Mouse (Mus musculus) gastrocnemius, postnatal 10 days (tissue): Measurements from ENCODE around the gene Shisa2. TPM values are rescaled to one million over a fixed set of nuclear protein-coding genes. Genes with fewer than 3 reads are reported as not detected.
"Not testable (repeated sequence)": the region's sequence is repeated elsewhere in the genome, so short reads cannot be mapped to it uniquely, and the experiment has no call there.

Experiments
- DNase-seq: peaks from one replicate; pipeline ENCODE4 v3.0.0; 2021; ENCODE audit warnings: mixed read lengths
- long read RNA-seq, 2 experiments: library from polyadenylated mRNA; stranded (forward); transcript quantifications; one replicate each; pipeline ENCODE4 v2.0.0; 2021
- total RNA-seq, 2 experiments: library from RNA; stranded (reverse); gene quantifications; 2 replicates each; pipeline ENCODE4 v1.2.3; 2021

Shisa2 gene
- 10 to 100 TPM; 69.9 to 72.4 TPM for total RNA-seq
- long read RNA-seq, experiment 1, transcript Shisa2-201 (2 exons, 3,119 nt) = major isoform, 297 of 314 reads
- long read RNA-seq, experiment 1, partial matches to known transcripts = 0 of 314 reads
- long read RNA-seq, experiment 1, other reads (novel, unspliced or antisense) = 17 of 314 reads
- long read RNA-seq, experiment 2, transcript Shisa2-201 (2 exons, 3,119 nt) = major isoform, 227 of 242 reads
- long read RNA-seq, experiment 2, partial matches to known transcripts = 13 of 242 reads
- long read RNA-seq, experiment 2, other reads (novel, unspliced or antisense) = 1 of 242 reads

DNA sequence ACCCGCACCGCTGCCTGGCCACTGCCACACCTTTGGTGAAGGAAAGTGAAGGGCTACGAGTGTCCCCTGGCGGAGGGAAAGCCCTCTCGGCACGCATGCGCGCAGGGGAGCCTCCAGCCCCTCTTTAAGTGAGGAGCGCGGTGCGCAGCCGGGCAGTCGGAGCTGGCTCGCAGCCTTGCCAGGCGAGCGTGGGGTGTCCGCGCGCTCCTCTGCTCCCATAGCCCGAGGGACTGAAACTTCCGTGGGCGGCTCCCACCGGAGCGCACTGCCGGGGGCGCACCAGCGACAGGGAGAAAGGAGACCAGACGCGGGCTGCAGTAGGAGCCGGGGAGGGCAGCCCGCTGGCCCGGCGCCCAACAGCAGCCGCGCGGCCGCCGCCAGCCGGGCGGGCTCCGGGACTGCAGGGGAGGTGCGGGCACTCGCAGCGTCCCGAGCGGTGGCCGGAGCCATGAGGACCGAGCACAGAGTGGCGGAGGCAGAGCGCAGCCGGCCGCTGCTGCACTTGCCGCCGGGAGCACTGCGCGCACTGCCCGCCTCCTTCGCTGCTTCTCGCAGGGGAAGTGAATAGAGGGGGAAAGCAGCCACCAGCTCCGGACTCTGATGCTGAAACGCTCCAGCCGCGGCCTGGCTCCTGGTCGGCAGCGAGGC, at the start of gene Shisa2:
Gene Shisa2 (plus strand): TSS at position 151 of the 648 bp plus-strand sequence.
- DNase-seq = peak; percentile 78

DNA sequence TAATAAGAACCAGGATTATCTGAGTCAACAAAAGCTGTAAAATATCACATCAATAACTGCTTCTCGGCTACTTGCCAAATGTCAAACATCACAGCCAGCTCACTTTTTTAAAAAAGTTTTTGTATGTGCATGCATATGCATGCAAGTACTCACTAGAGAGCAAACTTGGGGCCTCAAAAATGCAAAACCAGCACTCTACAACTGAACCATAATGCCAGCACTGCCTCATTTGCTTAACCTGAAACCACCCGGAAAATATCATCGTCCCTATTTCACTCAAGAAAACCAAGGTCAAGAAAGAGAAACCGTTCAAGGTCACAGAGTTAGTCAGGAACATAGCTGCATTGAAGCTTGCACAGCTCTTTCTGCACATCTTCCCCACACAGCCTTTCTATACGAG, 48.7 kb upstream of the Shisa2 start:
- DNase-seq = no peak

DNA sequence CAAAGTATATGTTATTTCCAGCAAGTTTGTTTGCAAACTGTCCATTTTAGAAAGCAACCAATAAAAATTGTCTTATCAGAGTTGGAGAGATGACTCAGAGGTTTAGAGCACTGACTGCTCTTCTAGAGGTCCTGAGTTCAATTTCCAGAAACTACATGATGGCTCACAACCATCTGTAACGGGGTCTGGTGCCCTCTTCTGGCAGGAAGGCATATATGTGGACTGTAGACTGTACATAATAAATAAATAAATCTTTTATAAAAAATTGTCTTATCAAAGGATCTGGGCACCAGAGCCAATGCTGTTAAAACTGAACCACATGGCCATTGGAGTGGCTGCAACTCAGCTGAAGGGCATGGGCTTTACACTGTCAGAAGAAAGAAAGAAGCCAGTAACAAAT, 34.5 kb upstream of the Shisa2 start:
- DNase-seq = no peak

DNA sequence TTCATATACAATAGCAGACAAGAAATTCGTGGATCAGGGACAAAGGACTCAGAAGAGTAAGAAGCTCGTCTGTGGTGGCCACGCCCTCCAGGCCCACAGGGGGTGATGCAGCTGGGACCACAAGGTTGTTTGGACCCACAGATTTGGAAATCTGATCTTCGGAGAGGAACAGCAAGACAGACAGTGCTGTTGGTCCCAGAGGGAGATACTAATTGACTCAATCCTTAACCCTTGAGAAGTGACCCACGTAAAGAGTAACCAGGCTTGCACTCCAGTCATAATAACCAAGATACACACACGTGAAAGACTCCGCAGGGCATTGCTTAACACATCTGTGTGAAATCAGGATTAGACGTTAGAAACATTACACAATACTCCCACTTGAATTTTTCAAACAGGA, 33.2 kb upstream of the Shisa2 start:
- no peak for DNase-seq

DNA sequence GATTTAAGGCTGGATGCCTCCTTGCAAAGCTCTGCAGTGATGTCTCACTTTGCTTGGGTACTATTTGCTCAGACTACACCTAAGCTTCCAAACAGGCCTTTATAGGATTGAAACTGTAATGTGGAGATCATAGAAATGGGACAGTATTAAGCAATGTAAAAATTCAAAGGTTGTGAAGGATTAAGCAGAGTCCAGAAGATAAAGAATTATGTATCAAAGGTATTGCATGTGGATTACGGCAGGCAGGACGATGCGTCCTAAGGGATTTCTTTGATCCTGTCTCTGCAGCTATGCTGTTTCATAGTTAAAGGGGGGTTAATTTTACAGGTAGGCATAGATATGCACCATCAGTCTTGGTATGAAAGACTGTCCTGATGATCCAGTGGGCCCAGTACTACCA, 32.5 kb upstream of the Shisa2 start:
- no peak for DNase-seq

DNA sequence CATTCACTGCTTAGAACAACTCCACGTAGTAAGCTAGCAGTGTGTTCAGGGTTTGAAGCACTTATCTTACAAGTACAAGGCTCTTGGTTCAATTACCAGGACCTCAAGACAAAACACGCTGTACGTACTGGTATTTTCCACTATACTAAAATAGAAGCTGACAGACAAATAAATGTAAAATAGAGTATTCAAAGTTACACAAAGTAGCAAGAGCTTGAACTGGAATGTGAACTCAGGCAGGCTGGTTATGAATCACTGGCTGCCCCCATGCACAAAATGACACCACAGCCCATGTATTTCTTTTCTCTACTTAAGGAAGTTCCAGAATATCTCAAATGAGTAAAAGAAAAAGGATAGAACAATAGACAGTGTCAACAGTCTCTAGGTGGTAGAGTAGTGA, 30.1 kb upstream of the Shisa2 start:
- DNase-seq = no peak

DNA sequence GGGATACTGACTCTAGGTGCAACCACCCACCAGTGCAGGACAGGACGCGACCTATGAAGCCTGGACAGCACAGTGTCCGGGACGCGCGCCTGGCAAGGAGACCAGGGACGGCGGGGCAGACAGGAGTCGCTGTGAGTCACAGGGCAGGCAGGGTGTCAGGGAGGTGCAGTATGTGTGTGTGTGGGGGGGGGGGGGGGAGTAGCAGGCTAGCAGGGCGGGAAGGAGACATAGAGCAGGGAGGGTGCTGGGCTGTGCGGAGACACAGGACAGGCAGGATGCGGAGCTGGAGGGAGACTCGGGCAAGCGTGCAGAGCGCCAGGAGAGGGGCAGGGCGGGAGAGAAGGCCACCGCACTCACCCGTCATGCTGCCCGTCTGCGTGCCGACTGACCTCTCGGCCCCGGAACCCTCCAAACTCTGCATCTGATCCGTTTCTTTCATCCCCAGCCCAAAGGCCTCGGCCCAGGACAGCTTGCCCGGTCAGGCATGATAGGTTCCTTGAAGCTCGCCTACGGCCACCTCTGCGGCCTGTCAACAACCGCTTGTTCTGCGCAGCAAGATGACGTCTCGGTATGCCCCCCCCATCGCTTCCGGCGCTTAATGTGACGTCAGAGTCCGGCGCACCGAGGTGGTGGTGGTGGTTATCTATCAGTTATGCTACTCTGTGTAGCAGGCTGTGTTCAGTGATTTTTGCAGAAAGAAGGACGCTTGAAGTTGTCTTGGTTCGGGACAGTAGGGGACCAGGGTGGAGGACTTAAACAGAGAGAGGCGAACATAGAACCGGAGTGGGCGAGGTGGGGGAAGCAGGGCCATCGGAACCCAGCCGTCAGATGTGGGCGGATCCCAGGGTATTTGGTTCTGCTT, 27.5 kb upstream of the Shisa2 start, which contains the start of gene Cdadc1:
Gene Cdadc1 (minus strand): TSS at position 562 of the 862 bp plus-strand sequence.
- DNase-seq = peak; percentile 93

DNA sequence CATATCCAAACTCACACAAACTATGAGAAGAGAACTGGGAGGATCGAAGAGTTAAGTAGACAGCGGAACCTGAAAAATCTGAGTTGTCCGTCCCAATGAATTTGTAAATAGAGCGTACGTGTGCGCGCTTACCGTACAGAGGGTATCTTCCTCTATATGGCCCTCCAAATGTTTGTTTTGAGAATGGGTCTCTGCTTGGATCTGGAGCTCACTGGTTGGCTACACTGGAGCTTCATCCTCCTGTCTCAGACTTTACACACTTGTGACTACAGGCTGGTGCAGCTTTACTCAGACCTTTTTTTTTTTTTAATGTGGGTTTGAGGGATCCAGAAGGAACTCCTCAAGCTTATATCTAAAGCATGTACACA, 26.9 kb upstream of the Shisa2 start:
- no peak for DNase-seq

DNA sequence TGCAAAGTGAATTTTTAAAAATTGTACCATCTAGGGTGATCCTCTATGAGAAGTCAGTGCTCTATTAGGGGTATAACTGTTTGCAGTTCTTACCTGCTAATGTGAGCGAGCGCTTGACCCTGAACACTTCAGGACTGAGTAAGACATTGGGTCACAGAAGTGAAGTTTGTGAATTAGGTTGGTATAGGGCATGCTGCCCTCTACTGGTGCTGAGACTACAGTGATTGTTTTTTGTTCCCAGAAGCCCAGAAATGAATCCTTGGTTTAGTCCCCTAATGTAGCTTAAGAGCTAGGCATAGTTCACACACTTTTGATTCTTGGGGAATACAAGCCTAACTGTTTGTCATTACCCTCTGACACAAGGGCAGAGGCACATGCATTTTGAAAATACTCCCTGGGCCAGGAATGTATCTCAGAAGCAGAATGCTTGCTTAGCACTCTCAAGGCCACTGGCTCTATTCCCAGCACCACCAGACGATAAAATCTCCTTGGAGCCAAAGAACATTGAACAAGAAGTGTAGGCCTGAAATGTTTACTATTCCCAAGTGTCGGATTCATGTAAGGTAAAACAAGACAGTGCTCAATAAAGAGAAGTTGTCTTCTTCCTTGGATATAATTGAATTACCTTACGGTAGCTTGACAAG, 21.0 kb upstream of the Shisa2 start:
- no peak for DNase-seq

DNA sequence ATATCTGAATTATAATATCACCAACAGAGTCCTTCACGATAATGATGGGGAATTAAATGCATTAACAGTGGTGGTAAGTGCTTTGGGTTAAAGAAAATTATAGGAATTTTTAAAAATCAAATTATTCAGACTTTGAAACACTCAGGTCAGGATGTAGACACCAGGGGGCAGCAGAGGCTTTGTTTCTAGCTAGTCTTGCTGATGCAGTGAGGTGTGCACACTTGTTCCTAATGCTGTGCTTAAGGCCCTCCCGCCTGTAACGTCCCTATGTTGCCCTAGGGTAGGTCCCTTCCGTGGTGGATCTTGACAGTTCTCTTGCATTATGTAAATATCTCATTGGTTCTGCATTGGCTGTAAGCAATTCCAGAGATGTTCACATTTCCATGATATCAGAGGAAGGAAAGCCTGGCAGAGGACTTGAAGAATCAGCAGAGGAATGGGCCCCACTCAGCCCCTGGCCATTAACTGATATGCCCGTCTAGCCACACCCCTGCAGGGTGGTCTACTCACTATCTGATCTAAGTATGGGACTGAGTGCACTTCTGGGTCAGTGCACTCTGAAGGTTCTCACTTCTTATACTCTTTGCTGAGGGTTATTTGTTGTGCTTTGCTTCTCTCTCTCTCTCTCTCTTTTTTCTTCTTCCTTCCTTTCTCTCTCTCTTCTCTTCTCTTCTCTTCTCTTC, 19.3 kb upstream of the Shisa2 start:
- peak; percentile 80 for DNase-seq

DNA sequence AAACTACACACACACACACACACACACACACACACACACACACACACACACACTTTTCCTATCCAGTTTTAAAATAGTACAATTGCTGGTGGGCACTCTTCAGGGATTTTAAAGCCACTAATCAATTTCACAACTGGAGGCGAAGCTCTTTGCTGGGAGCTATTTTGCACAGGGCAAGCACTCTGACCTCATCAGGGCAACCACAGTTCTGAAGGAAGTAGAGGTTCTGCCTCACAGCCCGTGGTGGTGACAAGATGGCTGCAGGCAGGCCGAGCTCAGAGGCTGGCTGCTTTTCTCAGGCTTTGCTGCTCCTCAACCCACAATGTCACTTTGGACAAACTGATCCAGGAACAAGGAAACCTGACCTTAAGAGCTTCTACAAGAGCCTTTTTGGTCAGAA, 18.1 kb upstream of the Shisa2 start:
- no peak for DNase-seq

DNA sequence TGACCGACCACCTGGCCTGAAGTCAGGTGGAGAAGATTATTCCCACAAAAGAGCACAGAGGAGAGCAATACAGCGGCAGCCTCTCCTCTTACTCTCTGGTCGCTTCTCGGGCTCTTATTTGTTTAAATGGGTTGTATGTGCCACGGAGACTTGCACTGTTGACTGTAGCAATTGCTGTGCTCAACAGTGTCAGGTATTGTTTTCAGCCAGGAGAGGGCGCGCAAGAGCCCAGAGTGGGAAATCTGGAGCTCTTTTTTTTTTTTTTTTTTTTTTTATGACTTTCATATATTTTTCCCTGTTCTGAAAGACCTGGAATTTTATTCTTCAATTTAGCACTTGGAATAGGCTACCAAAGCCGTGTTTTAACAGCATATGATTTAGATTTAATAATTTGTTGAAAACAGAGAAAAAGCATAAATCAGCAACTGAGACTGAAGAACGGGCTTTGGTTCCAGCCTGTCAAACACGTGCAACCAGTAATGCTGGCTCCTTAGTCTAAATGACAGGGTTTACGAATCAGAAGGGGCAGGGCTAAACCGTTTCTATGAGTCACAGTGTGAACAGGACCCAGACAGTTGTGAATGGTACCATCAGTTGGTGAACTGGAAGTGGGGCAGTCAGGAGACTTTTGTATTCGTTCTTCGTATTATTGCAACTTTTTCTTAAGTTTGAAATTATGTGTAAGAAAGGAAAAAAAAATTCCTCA, 12.0 kb upstream of the Shisa2 start:
- DNase-seq = peak; percentile 83

DNA sequence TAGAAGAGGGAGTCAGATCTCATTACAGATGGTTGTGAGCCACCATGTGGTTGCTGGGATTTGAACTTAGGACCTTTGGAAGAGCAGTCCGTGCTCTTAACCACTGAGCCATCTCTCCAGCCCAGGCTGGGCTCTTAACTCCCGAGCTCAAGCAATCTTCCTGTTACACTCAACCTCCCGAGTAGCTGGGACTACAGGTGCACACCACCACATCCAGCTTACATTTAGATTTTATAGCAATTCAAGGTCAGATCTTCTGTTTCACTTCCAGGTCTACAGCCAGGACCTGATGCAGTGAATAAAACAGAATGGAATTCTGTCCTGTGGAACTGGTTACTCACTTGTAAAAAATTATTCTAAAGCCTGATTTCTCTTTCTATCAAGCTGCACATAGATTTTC, 11.0 kb upstream of the Shisa2 start:
- DNase-seq = not testable (repeated sequence)

DNA sequence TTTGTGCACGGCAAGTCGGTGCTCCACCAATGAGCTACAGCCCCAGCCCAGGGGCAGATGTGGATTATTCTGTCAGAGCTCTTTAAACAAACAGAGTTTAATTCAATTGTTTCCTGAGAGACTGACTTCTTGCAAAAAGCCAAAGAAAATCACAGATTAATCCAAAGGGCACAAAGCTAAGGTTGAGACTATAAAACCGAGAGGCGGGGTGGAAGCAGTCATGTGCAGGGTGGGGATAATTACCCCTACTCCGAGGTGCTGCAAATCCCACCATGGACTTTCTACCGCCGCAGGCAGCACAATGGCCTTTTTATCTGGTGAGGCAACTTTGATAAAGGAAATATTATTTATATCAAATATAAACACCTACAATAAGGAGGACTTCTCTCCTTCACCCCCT, 8.3 kb upstream of the Shisa2 start:
- no peak for DNase-seq

DNA sequence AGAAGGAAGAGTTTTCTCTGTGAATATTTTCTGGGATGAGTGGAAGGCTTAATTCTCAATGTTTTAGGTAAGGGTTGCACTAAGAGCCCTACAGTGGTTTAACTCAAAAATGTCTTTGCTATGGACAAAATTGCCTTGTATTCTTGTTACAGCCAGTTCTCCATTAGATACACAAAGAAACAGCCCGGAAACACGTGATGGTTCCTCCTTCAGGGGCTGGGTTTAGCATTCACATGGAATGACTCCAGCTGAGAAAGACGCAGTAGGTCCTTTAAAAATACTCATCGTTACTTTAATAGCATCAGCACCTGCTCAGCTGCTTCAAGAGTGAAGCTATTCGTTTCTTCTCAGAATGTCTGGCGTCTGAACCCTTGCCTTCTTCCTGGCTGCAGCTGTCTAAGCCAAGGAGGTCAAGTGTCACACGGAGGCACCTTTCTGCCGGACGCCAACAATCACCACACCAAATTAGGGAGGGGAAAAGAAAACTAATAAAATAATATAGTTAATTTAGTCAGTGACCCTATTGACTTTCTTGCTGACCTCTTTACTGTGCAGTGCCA, 702 bp upstream of the Shisa2 start:
- DNase-seq = no peak

DNA sequence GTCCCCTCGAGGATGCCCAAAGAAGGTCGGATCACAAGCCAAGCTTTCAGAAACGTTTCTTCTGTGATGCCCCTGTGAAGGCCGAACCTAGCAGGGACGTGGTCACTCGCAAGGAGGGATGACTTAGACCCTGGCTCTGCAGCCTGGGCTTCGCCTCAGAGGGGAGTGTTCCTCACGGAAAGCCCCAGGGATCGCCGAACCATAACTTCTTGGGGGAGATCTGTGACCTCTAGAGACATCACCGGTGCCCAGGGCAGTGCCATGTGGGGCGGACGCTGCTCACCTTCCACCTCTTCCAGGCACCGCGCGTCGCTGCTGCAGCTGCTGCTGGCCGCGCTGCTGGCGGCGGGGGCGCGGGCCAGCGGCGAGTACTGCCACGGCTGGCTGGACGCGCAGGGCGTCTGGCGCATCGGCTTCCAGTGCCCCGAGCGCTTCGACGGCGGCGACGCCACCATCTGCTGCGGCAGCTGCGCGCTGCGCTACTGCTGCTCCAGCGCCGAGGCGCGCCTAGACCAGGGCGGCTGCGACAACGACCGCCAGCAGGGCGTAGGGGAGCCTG, 777 bp downstream of the Shisa2 start:
- peak; percentile 67 for DNase-seq

DNA sequence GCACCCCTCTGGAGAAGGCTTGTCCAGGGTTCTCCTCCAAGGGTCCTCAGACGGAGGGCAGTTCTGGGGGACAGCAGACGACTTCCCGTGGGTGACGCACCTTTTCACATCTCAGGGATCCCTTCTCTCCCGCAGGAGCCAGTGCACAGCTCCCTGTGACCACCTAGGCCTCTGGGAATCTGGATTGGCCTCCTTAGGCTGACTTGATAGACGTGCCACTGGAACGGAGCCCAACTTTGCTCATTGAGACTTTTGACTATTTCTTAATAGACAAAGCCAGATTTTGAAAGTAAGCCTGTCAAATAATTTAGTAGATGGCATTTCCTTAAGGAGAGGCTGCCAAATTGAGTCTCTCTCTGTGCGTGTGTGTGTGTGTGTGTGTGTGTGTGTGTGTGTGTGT, 1.6 kb downstream of the Shisa2 start:
- DNase-seq = peak; percentile 28

DNA sequence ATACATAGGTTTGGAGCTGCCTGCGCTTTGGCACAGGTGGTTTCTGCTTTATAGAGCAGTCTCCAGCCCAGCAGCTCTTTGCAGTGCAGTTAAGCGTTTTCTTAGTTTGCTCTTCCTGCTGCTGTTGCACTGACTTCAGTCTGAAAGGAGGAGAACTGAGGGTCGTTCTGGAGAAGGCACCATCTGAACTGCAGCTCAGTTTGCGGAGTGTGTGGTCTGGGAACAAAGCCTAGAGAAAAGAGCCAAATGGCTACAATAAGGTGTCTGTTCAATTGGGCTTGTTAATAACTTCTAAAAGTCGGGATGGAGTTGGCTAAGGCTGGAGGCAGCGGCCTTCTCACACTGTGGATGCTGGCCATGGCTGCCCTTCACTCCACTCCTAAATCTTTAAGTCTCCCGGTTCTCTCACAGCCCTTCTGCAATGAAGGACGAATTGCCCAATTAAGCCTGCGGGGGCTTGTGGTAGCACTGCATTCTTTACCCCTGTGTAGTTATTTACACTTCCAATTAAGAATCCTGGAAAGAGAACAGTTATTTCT, 2.1 kb downstream of the Shisa2 start:
- no peak for DNase-seq

DNA sequence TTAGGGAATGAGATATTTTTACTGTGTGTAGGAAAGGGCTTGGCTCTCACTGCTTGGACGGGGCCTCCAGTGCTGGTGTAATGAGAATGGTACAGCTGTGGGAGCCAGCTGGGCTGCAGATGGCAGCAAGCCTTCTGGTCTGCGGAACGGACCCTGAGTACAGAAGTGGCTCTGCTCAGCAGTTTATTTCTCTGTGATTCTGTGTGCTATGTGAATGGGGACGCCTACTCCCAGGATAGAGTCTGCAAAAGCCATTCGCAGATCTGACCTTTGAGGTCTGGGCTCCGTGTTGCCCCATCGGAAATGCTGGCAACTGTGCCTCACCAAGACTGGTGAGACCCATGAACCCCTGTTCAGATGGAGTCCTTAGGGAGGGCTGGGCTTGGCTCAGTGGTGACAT, 2.7 kb downstream of the Shisa2 start:
- peak; percentile 30 for DNase-seq

DNA sequence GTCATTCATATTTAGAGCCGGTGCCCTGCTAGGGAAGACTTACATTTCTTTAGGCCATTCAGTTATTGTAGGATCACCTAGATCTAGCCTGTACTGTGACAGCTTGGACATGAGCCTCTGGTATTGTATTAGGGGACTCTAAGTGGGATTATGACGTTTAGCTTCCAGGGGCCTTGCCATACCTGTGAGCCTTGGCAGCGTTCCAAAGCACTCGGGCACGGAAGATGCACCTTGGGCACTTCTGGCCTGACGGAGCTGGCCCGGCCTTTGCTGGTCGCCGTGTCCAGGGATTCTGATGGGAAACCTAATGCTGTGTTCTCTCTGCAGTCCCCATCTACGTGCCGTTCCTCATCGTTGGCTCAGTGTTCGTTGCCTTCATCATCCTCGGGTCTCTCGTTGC, 4.2 kb downstream of the Shisa2 start:
- DNase-seq = peak; percentile 26
